Mouse (Mus musculus): ENCODE data around the gene Rnft1.

GRCm38 (mm10) chr11:86484910-86485510, 553 bp downstream of the Rnft1 start:
- no peak for TF ChIP-seq CTCF (conservative IDR thresholded peaks at IDR 0.05 in 1 of 2, IDR thresholded peaks at IDR 0.05 in 1 of 2; ENCODE audit: low read depth in 2 of 2, low read length in 2 of 2)
- no peak for TF ChIP-seq NRF1 (IDR thresholded peaks at IDR 0.05; ENCODE audit: low read depth, low read length)
- TF ChIP-seq ZNF384 (IDR thresholded peaks at IDR 0.05; ENCODE audit: low read depth, low read length), result no peak
- no peak for TF ChIP-seq EP300 (IDR thresholded peaks at IDR 0.05; ENCODE audit: low read length)
- no peak for TF ChIP-seq USF1 (IDR thresholded peaks at IDR 0.05; ENCODE audit: low read depth, low read length)
- TF ChIP-seq MAFK (IDR thresholded peaks at IDR 0.05; ENCODE audit: insufficient replicate concordance, low read length), result no peak
- TF ChIP-seq ETS1 (conservative IDR thresholded peaks at IDR 0.05; ENCODE audit: low read depth, low read length), result no peak
- no peak for TF ChIP-seq USF2 (conservative IDR thresholded peaks at IDR 0.05; ENCODE audit: low read depth, low read length)
- no peak for TF ChIP-seq RAD21 (IDR thresholded peaks at IDR 0.05; ENCODE audit: low read depth, low read length)
- no peak for TF ChIP-seq POLR2AphosphoS2 (IDR thresholded peaks at IDR 0.05; ENCODE audit: low read depth, low read length)
- no peak for TF ChIP-seq JUND (conservative IDR thresholded peaks at IDR 0.05; ENCODE audit: low read depth, low read length)
- peak; percentile 97; the same call in 1 of the 2 replicates for TF ChIP-seq UBTF (IDR thresholded peaks at IDR 0.05; ENCODE audit: low read depth, low read length)
